ENCODE assay signal across 11 mouse cellular contexts in the genomic region with DNA sequence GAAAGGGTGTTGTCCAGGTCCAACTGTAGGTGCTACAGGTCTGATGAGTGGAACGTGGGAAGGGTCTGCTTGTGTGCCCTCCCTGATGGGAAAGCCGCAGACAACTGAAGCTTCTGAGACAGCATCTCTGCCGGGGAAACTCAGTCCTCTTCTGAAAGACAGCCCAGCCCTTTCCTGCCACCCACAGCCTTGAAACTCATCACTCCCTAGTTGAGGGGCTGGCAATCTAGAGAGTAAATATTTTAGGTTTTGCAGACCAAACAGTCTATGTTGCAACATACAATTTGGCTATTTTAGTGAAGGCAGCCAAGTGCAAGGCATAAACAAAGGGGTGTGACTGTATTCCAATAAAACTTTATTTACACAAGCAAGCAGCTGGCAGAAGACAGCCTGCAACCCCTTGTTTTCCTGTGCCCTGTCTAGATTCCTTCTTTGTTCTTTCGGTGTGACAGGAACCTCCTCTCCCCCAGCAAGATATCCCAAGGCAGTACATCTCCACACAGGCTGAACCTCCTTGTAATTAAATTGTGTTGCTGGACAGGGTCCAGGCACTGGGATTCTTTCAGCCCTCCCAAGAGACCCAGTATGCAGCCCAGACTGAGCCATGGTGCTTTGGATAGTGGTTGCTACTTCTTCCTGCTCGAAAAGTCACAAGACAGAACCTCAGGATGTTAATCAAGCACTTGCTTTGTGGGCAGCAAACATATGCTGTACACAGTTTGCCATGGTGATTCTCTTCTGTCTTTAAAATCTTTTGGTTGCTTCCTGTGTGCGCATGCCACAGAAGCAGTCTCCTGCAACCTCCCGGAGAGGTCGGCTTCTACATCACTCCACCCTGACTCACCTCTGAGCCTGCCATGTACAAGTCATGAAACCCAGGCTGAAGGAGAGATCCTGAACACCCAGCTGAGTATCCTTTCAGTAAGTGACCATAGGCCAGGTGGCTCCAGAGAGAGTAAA.
DNase-seq lines count a peak whose midpoint lies in the region; TF ChIP-seq lines count a peak whose summit lies in the region.
"Had no signal": no experiment of that assay in that cellular context is flagged by ENCODE, and none has a peak within 500 bp of the region (broad histone marks: within the 10 kb centered on the region; RNA-seq: fewer than 3 reads in every experiment).

No protein-coding gene starts in this region.

- H3K27ac ChIP-seq in layer of hippocampus, adult 2 months, result peak overlapping the region; percentile 29; the same call in 1 of the 2 replicates
- no peak overlapping the region for H3K27ac ChIP-seq in cerebellum, adult 2 months (ENCODE audit: insufficient read depth, low read length)
- H3K27ac ChIP-seq: liver, embryonic 13.5 days had no signal

- no peak overlapping the region for H3K4me3 ChIP-seq in layer of hippocampus, adult 2 months
- no peak overlapping the region for H3K4me3 ChIP-seq in cerebellum, adult 2 months (replicated peaks; ENCODE audit: insufficient read depth, low read depth, low read length)
- H3K4me3 ChIP-seq: hindbrain, embryonic 13.5 days; liver, embryonic 13.5 days; neural tube, embryonic 15.5 days had no signal

- no peak for TF ChIP-seq POLR2A in brain, embryonic 14.5 days (IDR thresholded peaks at IDR 0.05; ENCODE audit: borderline replicate concordance, extremely low read depth, insufficient read depth, insufficient read length, poor library complexity, severe bottlenecking)
- no peak for TF ChIP-seq POLR2A in cerebellum, adult 2 months (IDR thresholded peaks at IDR 0.05; ENCODE audit: borderline replicate concordance, insufficient read depth, low read length)

- no peaks in the 10 kb centered on the region for H3K27me3 ChIP-seq in cerebellum, adult 2 months (ENCODE audit: control insufficient read depth, insufficient read depth, low read length)
- H3K27me3 ChIP-seq: hindbrain, embryonic 13.5 days; liver, embryonic 13.5 days; neural tube, embryonic 15.5 days had no signal

- intact Hi-C loops in gastrocnemius, postnatal 14 days (cut with DNase I; ENCODE audit: low total_unique reads), result no loop called here
- intact Hi-C loops in gastrocnemius, postnatal 36 days (cut with DNase I), result no loop called here

- 77% methylated on average over 8 of the region's 8 CpGs for WGBS in cerebellum, adult 2 months

- TF ChIP-seq CTCF in layer of hippocampus, adult 2 months (conservative IDR thresholded peaks at IDR 0.05), result no peak
- TF ChIP-seq CTCF in brain, embryonic 14.5 days (IDR thresholded peaks at IDR 0.05; ENCODE audit: borderline replicate concordance, extremely low read depth, insufficient read depth, insufficient read length), result no peak
- TF ChIP-seq CTCF in cerebellum, adult 2 months (IDR thresholded peaks at IDR 0.05; ENCODE audit: borderline replicate concordance, insufficient read depth, low read depth, low read length), result no peak

- H3K4me1 ChIP-seq in cerebellum, adult 2 months (ENCODE audit: control insufficient read depth, insufficient read depth, low read length), result 0 out of 2 replicates have a peak, but pooled peaks cover 2% of the 10 kb centered on the region
- H3K4me1 ChIP-seq: liver, embryonic 13.5 days had no signal

- DNase-seq in gastrocnemius, postnatal 14 days, result peak; percentile 10
- no peak for DNase-seq in gastrocnemius, postnatal 36 days
- DNase-seq in layer of hippocampus, adult 2 months (ENCODE audit: low spot score in 2 of 2), result no peak
- no peak for DNase-seq in layer of hippocampus, adult 8-10 months (ENCODE audit: low spot score in 2 of 2)
- DNase-seq in brain, embryonic 14.5 days (ENCODE audit: low read depth), result peak; percentile 33
- DNase-seq in kidney, postnatal 4 days, result peak; percentile 62
- no peak for DNase-seq in cerebellum, adult 2 months
- DNase-seq in embryo, embryonic 11 days, result no peak
- DNase-seq: liver, embryonic 13.5 days had no signal

Comparison
In these comparisons a context has a peak if more than half of its experiments do, and no peak if none do; other contexts are left out.
1. DNase-seq: peak in gastrocnemius, postnatal 14 days (single experiment), brain, embryonic 14.5 days (single experiment) and kidney, postnatal 4 days (2 of 2); none in gastrocnemius, postnatal 36 days (0 of 2), layer of hippocampus, adult 2 months (0 of 2), layer of hippocampus, adult 8-10 months (0 of 2), cerebellum, adult 2 months (0 of 2) and embryo, embryonic 11 days (single experiment).